Mouse (Mus musculus) heart, embryonic 11.5 days (tissue): ENCODE measurements around the gene Gse1. TPM values are rescaled to one million over a fixed set of nuclear protein-coding genes. Genes with fewer than 3 reads are reported as not detected.

Experiments
- ATAC-seq: fragments of 200-750 bp; cut with Nextera tagmentation; replicated peaks from 2 replicates; pipeline ENCODE4 v1.8.0; 2017; ENCODE audit warnings: moderate library complexity; ENCODE audit not compliant: insufficient number of reproducible peaks, low FRiP score, low TSS enrichment
- H3K27ac ChIP-seq: fragments of 300-500 bp; sonication (generic); 2 replicates; pipeline ENCODE4 v1.5.1; 2014; ENCODE audit warnings: mild to moderate bottlenecking, low read depth, low read length
- H3K27me3 ChIP-seq: fragments of 300-500 bp; sonication (generic); 2 replicates; pipeline ENCODE4 v1.6.1; 2014; ENCODE audit warnings: mild to moderate bottlenecking, low read length, mixed read lengths; ENCODE audit not compliant: control insufficient read depth, insufficient read depth
- H3K36me3 ChIP-seq: fragments of 300-500 bp; sonication (generic); 2 replicates; pipeline ENCODE4 v1.6.1; 2014; ENCODE audit warnings: mild to moderate bottlenecking, low read length, moderate library complexity, mixed read lengths; ENCODE audit not compliant: control insufficient read depth, insufficient read depth
- H3K4me1 ChIP-seq: fragments of 300-500 bp; sonication (generic); 2 replicates; pipeline ENCODE4 v1.6.1; 2014; ENCODE audit warnings: low read length; ENCODE audit not compliant: control insufficient read depth, insufficient read depth
- H3K4me2 ChIP-seq: fragments of 300-500 bp; sonication (generic); 2 replicates; pipeline ENCODE4 v1.6.1; 2014; ENCODE audit warnings: mild to moderate bottlenecking, moderate library complexity
- H3K4me3 ChIP-seq: fragments of 300-500 bp; sonication (generic); 2 replicates; pipeline ENCODE4 v1.5.1; 2014; ENCODE audit warnings: low read depth, low read length
- H3K9ac ChIP-seq: fragments of 300-500 bp; sonication (generic); 2 replicates; pipeline ENCODE4 v1.6.1; 2014; ENCODE audit warnings: mild to moderate bottlenecking, low read depth, low read length, moderate library complexity
- H3K9me3 ChIP-seq: fragments of 300-500 bp; sonication (generic); replicated peaks from 2 replicates; pipeline ENCODE4 v1.6.1; 2016; ENCODE audit warnings: low read length; ENCODE audit not compliant: control insufficient read depth
- WGBS: fragments of 180-500 bp; shearing (Covaris S2); extraction: QIAGEN DNeasy Blood & Tissue Kit; methylation state at CpG from one replicate; pipeline ENCODE4 v1.1.7; 2014; ENCODE audit not compliant: insufficient replicate concordance; 5-methylcytosine and 5-hydroxymethylcytosine counted together
- polyA plus RNA-seq: library from polyadenylated mRNA; unstranded; fragments of >200 nt; fragmentation: Nextera tagmentation; extraction: Ambion mirVana; gene quantifications from 2 replicates; pipeline ENCODE4 v1.2.1, GENCODE M21; 2014

The Gse1 gene
- polyA plus RNA-seq, 1 experiment from 2014 or later, result 12.8 TPM

DNA sequence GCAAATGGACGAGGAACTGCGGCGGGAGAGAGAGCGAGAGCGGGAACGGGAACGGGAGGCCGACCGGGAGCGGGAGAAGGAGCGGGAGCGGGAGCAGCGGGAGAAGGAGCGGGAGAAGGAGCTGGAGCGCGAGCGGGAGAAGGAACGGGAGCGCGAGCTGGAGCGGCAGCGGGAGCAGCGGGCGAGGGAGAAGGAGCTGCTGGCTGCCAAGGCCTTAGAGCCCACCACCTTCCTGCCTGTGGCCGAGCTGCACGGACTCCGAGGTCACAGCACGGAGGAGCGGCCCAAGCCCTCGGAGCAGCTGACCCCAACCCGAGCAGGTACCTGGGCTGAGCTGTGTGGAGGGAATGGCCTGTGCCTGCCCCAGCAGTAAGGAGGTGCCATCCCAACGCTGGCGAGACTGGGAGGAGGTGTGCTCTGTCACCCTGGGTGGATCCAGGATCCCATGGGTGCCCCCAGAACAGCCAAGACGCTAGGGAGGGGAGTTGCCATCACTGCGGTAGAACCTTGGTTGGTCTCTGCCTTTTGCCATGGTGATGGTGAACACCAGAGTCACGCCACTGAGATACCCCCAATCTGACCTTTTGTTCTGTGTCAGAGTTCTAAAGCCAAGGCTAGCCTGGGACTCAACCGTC, 340.0 kb downstream of the Gse1 start:
- H3K4me3 ChIP-seq, result no peak overlapping the region
- 92% methylated on average over 37 of the region's 37 CpGs for WGBS
- peaks cover 51% of the 10 kb centered on the region for H3K36me3 ChIP-seq
- no peak overlapping the region for H3K9ac ChIP-seq
- ATAC-seq, result no peak
- no peak overlapping the region for H3K27ac ChIP-seq
- peaks cover 39% of the 10 kb centered on the region for H3K4me1 ChIP-seq
- no peak overlapping the region for H3K4me2 ChIP-seq
- no peaks in the 10 kb centered on the region for H3K27me3 ChIP-seq
- no peaks in the 10 kb centered on the region for H3K9me3 ChIP-seq

GRCm38 (mm10) chr8:120569123-120569522, 340.9 kb downstream of the Gse1 start:
- H3K4me2 ChIP-seq, result no peak overlapping the region
- no peak for ATAC-seq
- no peak overlapping the region for H3K27ac ChIP-seq
- H3K27me3 ChIP-seq, result no peaks in the 10 kb centered on the region
- H3K9ac ChIP-seq, result no peak overlapping the region
- peaks cover 59% of the 10 kb centered on the region for H3K36me3 ChIP-seq
- no peaks in the 10 kb centered on the region for H3K9me3 ChIP-seq
- 95% methylated on average over 17 of the region's 17 CpGs for WGBS
- H3K4me3 ChIP-seq, result no peak overlapping the region
- peaks cover 30% of the 10 kb centered on the region for H3K4me1 ChIP-seq

- Histone ChIP-seq H3K9ac (no peak overlapping the region), H3K9me3 (no peaks in the 10 kb centered on the region), H3K36me3 (peaks cover 68% of the 10 kb centered on the region), H3K4me3 (no peak overlapping the region), H3K27me3 (no peaks in the 10 kb centered on the region), H3K27ac (0 out of 2 replicates have a peak overlapping the region, but pooled peaks have one; percentile 16), H3K4me1 (peaks cover 27% of the 10 kb centered on the region), H3K4me2 (no peak overlapping the region)
- no peak for ATAC-seq
- 54% methylated on average over 13 of the region's 13 CpGs for WGBS
Measured at GRCm38 (mm10) chr8:120569939-120570715, 341.9 kb downstream of the Gse1 start.

- ATAC-seq, result no peak
- 78% methylated on average over 8 of the region's 8 CpGs for WGBS
- Histone ChIP-seq H3K27me3 (no peaks in the 10 kb centered on the region), H3K9ac (no peak overlapping the region), H3K4me1 (peaks cover 28% of the 10 kb centered on the region), H3K4me3 (no peak overlapping the region), H3K27ac (no peak overlapping the region), H3K9me3 (no peaks in the 10 kb centered on the region), H3K36me3 (peaks cover 73% of the 10 kb centered on the region), H3K4me2 (no peak overlapping the region)
Measured at GRCm38 (mm10) chr8:120571561-120571960, 343.3 kb downstream of the Gse1 start.

- Histone ChIP-seq H3K4me1 (peaks cover 31% of the 10 kb centered on the region), H3K36me3 (peaks cover 70% of the 10 kb centered on the region), H3K4me3 (no peak overlapping the region), H3K27ac (no peak overlapping the region), H3K9me3 (no peaks in the 10 kb centered on the region), H3K4me2 (no peak overlapping the region), H3K9ac (no peak overlapping the region), H3K27me3 (no peaks in the 10 kb centered on the region)
- ATAC-seq, result no peak
- 85% methylated on average over 21 of the region's 21 CpGs for WGBS
Measured at GRCm38 (mm10) chr8:120572534-120572933, 344.3 kb downstream of the Gse1 start.

GRCm38 (mm10) chr8:120573866-120574265, 345.6 kb downstream of the Gse1 start:
- H3K27ac ChIP-seq, result no peak overlapping the region

GRCm38 (mm10) chr8:120574941-120575340, 346.7 kb downstream of the Gse1 start:
- H3K9ac ChIP-seq, result no peak overlapping the region
- no peak for ATAC-seq
- no peak overlapping the region for H3K27ac ChIP-seq
- no peaks in the 10 kb centered on the region for H3K27me3 ChIP-seq
- no peak overlapping the region for H3K4me2 ChIP-seq
- H3K9me3 ChIP-seq, result no peaks in the 10 kb centered on the region
- WGBS, result 70% methylated on average over 19 of the region's 19 CpGs
- peaks cover 29% of the 10 kb centered on the region for H3K4me1 ChIP-seq
- H3K4me3 ChIP-seq, result no peak overlapping the region
- H3K36me3 ChIP-seq, result peaks cover 71% of the 10 kb centered on the region

More at GRCm38 (mm10) chr8:120573866-120574265, 345.6 kb downstream of the Gse1 start:
- WGBS, result 75% methylated on average over 11 of the region's 11 CpGs
- peaks cover 70% of the 10 kb centered on the region for H3K36me3 ChIP-seq
- ATAC-seq, result no peak
- no peak overlapping the region for H3K9ac ChIP-seq
- H3K4me3 ChIP-seq, result no peak overlapping the region
- no peak overlapping the region for H3K4me2 ChIP-seq
- no peaks in the 10 kb centered on the region for H3K27me3 ChIP-seq
- H3K9me3 ChIP-seq, result no peaks in the 10 kb centered on the region
- H3K4me1 ChIP-seq, result peaks cover 31% of the 10 kb centered on the region

GRCm38 (mm10) chr8:120575801-120576200, 347.5 kb downstream of the Gse1 start:
- no peak for ATAC-seq
- H3K4me1 ChIP-seq, result peaks cover 21% of the 10 kb centered on the region
- 53% methylated on average over 9 of the region's 9 CpGs for WGBS
- H3K27ac ChIP-seq, result 0 out of 2 replicates have a peak overlapping the region, but pooled peaks have one; percentile 7
- H3K27me3 ChIP-seq, result no peaks in the 10 kb centered on the region
- peaks cover 73% of the 10 kb centered on the region for H3K36me3 ChIP-seq
- no peak overlapping the region for H3K4me2 ChIP-seq
- H3K9me3 ChIP-seq, result no peaks in the 10 kb centered on the region
- no peak overlapping the region for H3K9ac ChIP-seq
- H3K4me3 ChIP-seq, result no peak overlapping the region
